Mouse (Mus musculus): ENCODE data around the gene Cd47.

Gene Cd47

GRCm38 (mm10) chr16:49866617-49867016, 66.3 kb downstream of the Cd47 start:
- DNase-seq (ENCODE audit: low read depth, low spot score) = no peak

- DNase-seq (ENCODE audit: low read depth, low spot score) = no peak
Observed at GRCm38 (mm10) chr16:49868278-49868677, 67.9 kb downstream of the Cd47 start.

GRCm38 (mm10) chr16:49873918-49874317, 73.6 kb downstream of the Cd47 start:
- DNase-seq (ENCODE audit: low read depth, low spot score) = no peak

GRCm38 (mm10) chr16:49874546-49874945, 74.2 kb downstream of the Cd47 start:
- DNase-seq (ENCODE audit: low read depth, low spot score) = no peak

- DNase-seq (ENCODE audit: low read depth, low spot score) = no peak
Observed at GRCm38 (mm10) chr16:49876291-49877030, 76.1 kb downstream of the Cd47 start.

GRCm38 (mm10) chr16:49877243-49877642, 76.9 kb downstream of the Cd47 start:
- no peak for DNase-seq (ENCODE audit: low read depth, low spot score)

- no peak for DNase-seq (ENCODE audit: low read depth, low spot score)
Observed at GRCm38 (mm10) chr16:49878051-49878450, 77.7 kb downstream of the Cd47 start.

- no peak for DNase-seq (ENCODE audit: low read depth, low spot score)
Observed at GRCm38 (mm10) chr16:49886403-49887066, 86.2 kb downstream of the Cd47 start.

- no peak for DNase-seq (ENCODE audit: low read depth, low spot score)
Observed at GRCm38 (mm10) chr16:49887290-49887689, 87.0 kb downstream of the Cd47 start.

- no peak for DNase-seq (ENCODE audit: low read depth, low spot score)
Observed at GRCm38 (mm10) chr16:49887811-49888564, 87.7 kb downstream of the Cd47 start.

- no peak for DNase-seq (ENCODE audit: low read depth, low spot score)
Observed at GRCm38 (mm10) chr16:49889031-49889655, 88.8 kb downstream of the Cd47 start.

GRCm38 (mm10) chr16:49892252-49892651, 91.9 kb downstream of the Cd47 start:
- DNase-seq (ENCODE audit: low read depth, low spot score) = no peak

GRCm38 (mm10) chr16:49892945-49893344, 92.6 kb downstream of the Cd47 start:
- no peak for DNase-seq (ENCODE audit: low read depth, low spot score)

- DNase-seq (ENCODE audit: low read depth, low spot score) = no peak
Observed at GRCm38 (mm10) chr16:49894624-49895023, 94.3 kb downstream of the Cd47 start.

- no peak for DNase-seq (ENCODE audit: low read depth, low spot score)
Observed at GRCm38 (mm10) chr16:49896132-49896531, 95.8 kb downstream of the Cd47 start.

GRCm38 (mm10) chr16:49901395-49901794, 101.1 kb downstream of the Cd47 start:
- DNase-seq (ENCODE audit: low read depth, low spot score) = no peak

- DNase-seq (ENCODE audit: low read depth, low spot score) = no peak
Observed at GRCm38 (mm10) chr16:49902083-49902482, 101.8 kb downstream of the Cd47 start.

GRCm38 (mm10) chr16:49904248-49904930, 104.1 kb downstream of the Cd47 start:
- DNase-seq (ENCODE audit: low read depth, low spot score) = no peak

GRCm38 (mm10) chr16:49905041-49905440, 104.7 kb downstream of the Cd47 start:
- DNase-seq (ENCODE audit: low read depth, low spot score) = no peak

- no peak for DNase-seq (ENCODE audit: low read depth, low spot score)
Observed at GRCm38 (mm10) chr16:49905601-49906001, 105.3 kb downstream of the Cd47 start.

GRCm38 (mm10) chr16:49906066-49906465, 105.7 kb downstream of the Cd47 start:
- DNase-seq (ENCODE audit: low read depth, low spot score) = no peak

Data from embryo, embryonic 11.5 days (tissue).